Mouse (Mus musculus): ENCODE results near the gene Ccdc84. TPM values are rescaled to one million over a fixed set of nuclear protein-coding genes. Genes with fewer than 3 reads are reported as not detected.

Ccdc84 gene
- polyA plus RNA-seq, 1 experiment from 2014 or later = 26.0 TPM

- H3K36me3 ChIP-seq = peaks cover 69% of the 10 kb centered on the region
- no peaks in the 10 kb centered on the region for H3K27me3 ChIP-seq
- WGBS = 83% methylated on average over 3 of the region's 3 CpGs
- H3K9me3 ChIP-seq = no peaks in the 10 kb centered on the region
- no peak overlapping the region for H3K9ac ChIP-seq
- no peak overlapping the region for H3K4me2 ChIP-seq
- ATAC-seq (ENCODE audit: insufficient number of reproducible peaks, low FRiP score, low TSS enrichment, low read depth) = no peak
- H3K27ac ChIP-seq = no peak overlapping the region
- no peak overlapping the region for H3K4me3 ChIP-seq
- peaks cover 10% of the 10 kb centered on the region; the same call in 1 of the 2 replicates for H3K4me1 ChIP-seq
These were observed 13.4 kb downstream of the Ccdc84 start for GRCm38 (mm10) chr9:44405011-44405410.

GRCm38 (mm10) chr9:44401081-44401480 lies 17.3 kb downstream of the Ccdc84 start:
- Histone ChIP-seq H3K4me2 (no peak overlapping the region), H3K27me3 (0 out of 2 replicates have a peak, but pooled peaks cover 3% of the 10 kb centered on the region), H3K27ac (no peak overlapping the region), H3K9ac (no peak overlapping the region), H3K4me1 (peaks cover 24% of the 10 kb centered on the region; the same call in 1 of the 2 replicates), H3K36me3 (peaks cover 67% of the 10 kb centered on the region), H3K9me3 (no peaks in the 10 kb centered on the region), H3K4me3 (no peak overlapping the region)
- WGBS = 89% methylated on average over 4 of the region's 4 CpGs
- ATAC-seq (ENCODE audit: insufficient number of reproducible peaks, low FRiP score, low TSS enrichment, low read depth) = no peak

GRCm38 (mm10) chr9:44399795-44400114 lies 18.6 kb downstream of the Ccdc84 start:
- H3K27ac ChIP-seq = no peak overlapping the region
- H3K27me3 ChIP-seq = 0 out of 2 replicates have a peak, but pooled peaks cover 3% of the 10 kb centered on the region
- no peak overlapping the region for H3K4me3 ChIP-seq
- no peak overlapping the region for H3K4me2 ChIP-seq
- no peak for ATAC-seq (ENCODE audit: insufficient number of reproducible peaks, low FRiP score, low TSS enrichment, low read depth)
- H3K4me1 ChIP-seq = peaks cover 21% of the 10 kb centered on the region; the same call in 1 of the 2 replicates
- WGBS = 89% methylated on average over 6 of the region's 6 CpGs
- H3K9me3 ChIP-seq = no peaks in the 10 kb centered on the region
- peaks cover 56% of the 10 kb centered on the region for H3K36me3 ChIP-seq
- H3K9ac ChIP-seq = no peak overlapping the region

- H3K4me1 ChIP-seq = peaks cover 21% of the 10 kb centered on the region; the same call in 1 of the 2 replicates
- no peak overlapping the region for H3K4me3 ChIP-seq
- no peak overlapping the region for H3K27ac ChIP-seq
- H3K9me3 ChIP-seq = no peaks in the 10 kb centered on the region
- WGBS = 84% methylated on average over 13 of the region's 13 CpGs
- H3K27me3 ChIP-seq = 0 out of 2 replicates have a peak, but pooled peaks cover 3% of the 10 kb centered on the region
- H3K9ac ChIP-seq = no peak overlapping the region
- H3K36me3 ChIP-seq = peaks cover 51% of the 10 kb centered on the region
- H3K4me2 ChIP-seq = no peak overlapping the region
- ATAC-seq (ENCODE audit: insufficient number of reproducible peaks, low FRiP score, low TSS enrichment, low read depth) = no peak
These were observed 19.1 kb downstream of the Ccdc84 start for GRCm38 (mm10) chr9:44399114-44399794.

- Histone ChIP-seq H3K27me3 (0 out of 2 replicates have a peak, but pooled peaks cover 3% of the 10 kb centered on the region), H3K27ac (no peak overlapping the region), H3K4me1 (peaks cover 21% of the 10 kb centered on the region; the same call in 1 of the 2 replicates), H3K36me3 (peaks cover 44% of the 10 kb centered on the region), H3K4me3 (no peak overlapping the region), H3K9ac (no peak overlapping the region), H3K9me3 (no peaks in the 10 kb centered on the region), H3K4me2 (no peak overlapping the region)
- ATAC-seq (ENCODE audit: insufficient number of reproducible peaks, low FRiP score, low TSS enrichment, low read depth) = no peak
- WGBS = 86% methylated on average over 9 of the region's 9 CpGs
These were observed 19.8 kb downstream of the Ccdc84 start for GRCm38 (mm10) chr9:44398551-44398950.

GRCm38 (mm10) chr9:44398087-44398486 lies 20.3 kb downstream of the Ccdc84 start:
- H3K9ac ChIP-seq = no peak overlapping the region

GRCm38 (mm10) chr9:44396684-44397411 lies 21.5 kb downstream of the Ccdc84 start, which contains the start of gene Slc37a4:
Gene Slc37a4 (plus strand): TSS chr9:44396852.
- Histone ChIP-seq H3K4me3 (peak within 1 kb of the TSS; percentile 66), H3K36me3 (peaks cover 31% of the 10 kb centered on the region), H3K4me1 (peaks cover 21% of the 10 kb centered on the region; the same call in 1 of the 2 replicates), H3K27ac (peak within 1 kb of the TSS; percentile 81), H3K27me3 (0 out of 2 replicates have a peak, but pooled peaks cover 3% of the 10 kb centered on the region), H3K9me3 (no peaks in the 10 kb centered on the region), H3K9ac (peak within 1 kb of the TSS; percentile 75), H3K4me2 (peak within 1 kb of the TSS; percentile 94)
- WGBS = under 1% methylated on average over 43 of the region's 43 CpGs
- peak; percentile 97 for ATAC-seq (ENCODE audit: insufficient number of reproducible peaks, low FRiP score, low TSS enrichment, low read depth)

More at GRCm38 (mm10) chr9:44398087-44398486, 20.3 kb downstream of the Ccdc84 start:
- no peak for ATAC-seq (ENCODE audit: insufficient number of reproducible peaks, low FRiP score, low TSS enrichment, low read depth)
- H3K9me3 ChIP-seq = no peaks in the 10 kb centered on the region
- H3K27ac ChIP-seq = no peak overlapping the region
- WGBS = 15% methylated on average over 4 of the region's 4 CpGs
- 0 out of 2 replicates have a peak, but pooled peaks cover 3% of the 10 kb centered on the region for H3K27me3 ChIP-seq
- peaks cover 21% of the 10 kb centered on the region; the same call in 1 of the 2 replicates for H3K4me1 ChIP-seq
- no peak overlapping the region for H3K4me3 ChIP-seq
- peaks cover 40% of the 10 kb centered on the region for H3K36me3 ChIP-seq
- peak overlapping the region; percentile 94 for H3K4me2 ChIP-seq

GRCm38 (mm10) chr9:44391466-44391865 lies 26.9 kb downstream of the Ccdc84 start:
- H3K27ac ChIP-seq = no peak overlapping the region
- no peak for ATAC-seq (ENCODE audit: insufficient number of reproducible peaks, low FRiP score, low TSS enrichment, low read depth)
- peaks cover 51% of the 10 kb centered on the region for H3K36me3 ChIP-seq
- H3K4me2 ChIP-seq = no peak overlapping the region
- WGBS = 44% methylated on average over 4 of the region's 4 CpGs
- H3K9ac ChIP-seq = no peak overlapping the region
- no peaks in the 10 kb centered on the region for H3K27me3 ChIP-seq
- H3K4me3 ChIP-seq = no peak overlapping the region
- H3K4me1 ChIP-seq = no peaks in the 10 kb centered on the region
- no peaks in the 10 kb centered on the region for H3K9me3 ChIP-seq

GRCm38 (mm10) chr9:44389273-44389672 lies 29.1 kb downstream of the Ccdc84 start:
- 58% methylated on average over 8 of the region's 8 CpGs for WGBS

GRCm38 (mm10) chr9:44387221-44387620 lies 31.1 kb downstream of the Ccdc84 start:
- no peak for ATAC-seq (ENCODE audit: insufficient number of reproducible peaks, low FRiP score, low TSS enrichment, low read depth)
- Histone ChIP-seq H3K4me3 (no peak overlapping the region), H3K4me2 (no peak overlapping the region), H3K9ac (no peak overlapping the region), H3K9me3 (no peaks in the 10 kb centered on the region), H3K36me3 (peaks cover 90% of the 10 kb centered on the region), H3K27me3 (no peaks in the 10 kb centered on the region), H3K27ac (no peak overlapping the region), H3K4me1 (no peaks in the 10 kb centered on the region)
- 79% methylated on average over 3 of the region's 3 CpGs for WGBS

More at GRCm38 (mm10) chr9:44389273-44389672, 29.1 kb downstream of the Ccdc84 start:
- Histone ChIP-seq H3K27me3 (no peaks in the 10 kb centered on the region), H3K36me3 (peaks cover 73% of the 10 kb centered on the region), H3K9me3 (no peaks in the 10 kb centered on the region), H3K4me1 (no peaks in the 10 kb centered on the region), H3K27ac (no peak overlapping the region), H3K4me2 (no peak overlapping the region), H3K9ac (no peak overlapping the region), H3K4me3 (no peak overlapping the region)
- ATAC-seq (ENCODE audit: insufficient number of reproducible peaks, low FRiP score, low TSS enrichment, low read depth) = no peak

- H3K4me1 ChIP-seq = peaks cover 15% of the 10 kb centered on the region
- no peak overlapping the region for H3K4me3 ChIP-seq
- peaks cover 86% of the 10 kb centered on the region for H3K36me3 ChIP-seq
- no peaks in the 10 kb centered on the region for H3K9me3 ChIP-seq
- 89% methylated on average over 13 of the region's 13 CpGs for WGBS
- no peak overlapping the region for H3K27ac ChIP-seq
- H3K27me3 ChIP-seq = no peaks in the 10 kb centered on the region
- no peak overlapping the region for H3K4me2 ChIP-seq
- H3K9ac ChIP-seq = no peak overlapping the region
- ATAC-seq (ENCODE audit: insufficient number of reproducible peaks, low FRiP score, low TSS enrichment, low read depth) = no peak
These were observed 33.8 kb downstream of the Ccdc84 start for GRCm38 (mm10) chr9:44384596-44384995.

GRCm38 (mm10) chr9:44379862-44380261 lies 38.5 kb downstream of the Ccdc84 start:
- peaks cover 39% of the 10 kb centered on the region for H3K36me3 ChIP-seq
- ATAC-seq (ENCODE audit: insufficient number of reproducible peaks, low FRiP score, low TSS enrichment, low read depth) = no peak
- H3K4me3 ChIP-seq = peak overlapping the region; percentile 86
- 6% methylated on average over 15 of the region's 15 CpGs for WGBS
- peaks cover 15% of the 10 kb centered on the region for H3K4me1 ChIP-seq
- H3K27me3 ChIP-seq = no peaks in the 10 kb centered on the region
- no peaks in the 10 kb centered on the region for H3K9me3 ChIP-seq
- peak overlapping the region; percentile 87 for H3K27ac ChIP-seq
- peak overlapping the region; percentile 83 for H3K9ac ChIP-seq
- H3K4me2 ChIP-seq = peak overlapping the region; percentile 89
